Mouse (Mus musculus) ES-E14 (cell line): Measurements from ENCODE around the gene Dnajb8.

ENCODE experiments used
- CHD2 ChIP-seq: IDR thresholded peaks from 2 replicates; pipeline ENCODE4 v1.6.1; 2014; ENCODE audit warnings: mild to moderate bottlenecking, low read depth, low read length, inconsistent platforms
- HCFC1 ChIP-seq: IDR thresholded peaks from 2 replicates; pipeline ENCODE4 v1.6.1; 2012; ENCODE audit warnings: low read length, inconsistent platforms, borderline replicate concordance; ENCODE audit not compliant: insufficient read depth
- MAFK ChIP-seq: IDR thresholded peaks from 2 replicates; pipeline ENCODE4 v1.6.1; 2014; ENCODE audit warnings: mild to moderate bottlenecking, low read depth, low read length, inconsistent platforms; ENCODE audit not compliant: insufficient read depth
- ZC3H11A ChIP-seq: IDR thresholded peaks from 2 replicates; pipeline ENCODE4 v1.6.1; 2012; ENCODE audit warnings: low read depth, mild to moderate bottlenecking, inconsistent platforms, low read length, borderline replicate concordance

GRCm38 (mm10) chr6:88197313-88198069 is 24.6 kb upstream of the Dnajb8 start:
- TF ChIP-seq ZC3H11A (no peak), HCFC1 (no peak), CHD2 (no peak), MAFK (no peak)
